Mouse (Mus musculus) MEL (cell line): Measurements from ENCODE around the gene Llcfc1. TPM values are rescaled to one million over a fixed set of nuclear protein-coding genes. Genes with fewer than 3 reads are reported as not detected.
A peak's percentile ranks its signal among the peaks of the same experiment; 100 is the strongest.

Experiments
- DNase-seq: peaks from one replicate; pipeline ENCODE4 v3.0.0; 2011; ENCODE audit warnings: low read depth, low spot score
- H3K27ac ChIP-seq: 2 replicates; pipeline ENCODE4 v1.5.1; 2012; ENCODE audit warnings: low read depth, mild to moderate bottlenecking, control low read depth, low read length, moderate library complexity; ENCODE audit not compliant: control insufficient read depth
- H3K27me3 ChIP-seq, 2 experiments: fragments of 150-350 bp in 1 of 2; sonication (generic) in 1 of 2; 2 replicates each; pipeline ENCODE4 v1.6.1; 2012; ENCODE audit warnings: low read length in 2 of 2, mild to moderate bottlenecking in 2 of 2, improper control_type of control experiment in 1 of 2, moderate library complexity in 1 of 2; ENCODE audit not compliant: insufficient read depth in 2 of 2, control insufficient read depth in 1 of 2
- H3K36me3 ChIP-seq, 2 experiments: 2 replicates each; pipeline ENCODE4 v1.6.1; 2012 to 2014; ENCODE audit warnings: low read length in 2 of 2, improper control_type of control experiment in 1 of 2, inconsistent platforms in 1 of 2, mild to moderate bottlenecking in 1 of 2; ENCODE audit not compliant: insufficient read depth in 2 of 2, control insufficient read depth in 1 of 2
- H3K4me1 ChIP-seq, 2 experiments: fragments of 150-350 bp in 1 of 2; sonication (generic) in 1 of 2; 2 replicates each; pipeline ENCODE4 v1.6.1; 2012; ENCODE audit warnings: low read length in 2 of 2, improper control_type of control experiment in 1 of 2, mild to moderate bottlenecking in 1 of 2; ENCODE audit not compliant: insufficient read depth in 2 of 2, control insufficient read depth in 1 of 2
- H3K4me3 ChIP-seq, 2 experiments: fragments of 150-350 bp in 1 of 2; sonication (generic) in 1 of 2; 2 replicates each; pipeline ENCODE4 v1.5.1; 2012; ENCODE audit warnings: low read depth in 2 of 2, low read length in 2 of 2, mild to moderate bottlenecking in 2 of 2, moderate library complexity in 2 of 2, control low read depth in 1 of 2, improper control_type of control experiment in 1 of 2; ENCODE audit not compliant: control insufficient read depth in 1 of 2, insufficient read depth in 1 of 2
- H3K79me2 ChIP-seq: 2 replicates; pipeline ENCODE4 v1.6.1; 2012; ENCODE audit warnings: mild to moderate bottlenecking, low read length, moderate library complexity; ENCODE audit not compliant: control insufficient read depth, poor library complexity, insufficient read depth
- H3K9ac ChIP-seq: 2 replicates; pipeline ENCODE4 v1.6.1; 2012; ENCODE audit warnings: low read depth, mild to moderate bottlenecking, control low read depth, low read length, moderate library complexity; ENCODE audit not compliant: control insufficient read depth, poor library complexity, severe bottlenecking
- H3K9me3 ChIP-seq: fragments of 150-350 bp; sonication (generic); replicated peaks from 2 replicates; pipeline ENCODE4 v1.6.1; 2012; ENCODE audit warnings: mild to moderate bottlenecking, low read length, improper control_type of control experiment, moderate library complexity; ENCODE audit not compliant: insufficient read depth
- BHLHE40 ChIP-seq: IDR thresholded peaks from 2 replicates; pipeline ENCODE4 v1.6.1; 2012; ENCODE audit warnings: low read depth, mild to moderate bottlenecking, inconsistent platforms, low read length, improper control_type of control experiment, borderline replicate concordance
- CHD1 ChIP-seq: IDR thresholded peaks from 2 replicates; pipeline ENCODE4 v1.6.1; 2012; ENCODE audit warnings: low read depth, mild to moderate bottlenecking, inconsistent platforms, low read length, improper control_type of control experiment
- CHD2 ChIP-seq: IDR thresholded peaks from 2 replicates; pipeline ENCODE4 v1.6.1; 2011; ENCODE audit warnings: low read length, improper control_type of control experiment
- CTCF ChIP-seq, 3 experiments: IDR thresholded peaks in 2 of 3; conservative IDR thresholded peaks in 1 of 3; 2 replicates each; pipeline ENCODE4 v1.5.1; 2011 to 2012; ENCODE audit warnings: low read length in 3 of 3, low read depth in 2 of 3, mild to moderate bottlenecking in 2 of 3, improper control_type of control experiment in 1 of 3, inconsistent platforms in 1 of 3, mixed read lengths in 1 of 3, moderate library complexity in 1 of 3; ENCODE audit not compliant: control insufficient read depth in 1 of 3, insufficient read depth in 1 of 3, poor library complexity in 1 of 3, severe bottlenecking in 1 of 3
- E2F4 ChIP-seq: IDR thresholded peaks from 2 replicates; pipeline ENCODE4 v1.6.1; 2011; ENCODE audit warnings: low read depth, low read length, improper control_type of control experiment, borderline replicate concordance
- ELF1 ChIP-seq: IDR thresholded peaks from 2 replicates; pipeline ENCODE4 v1.6.1; 2014; ENCODE audit warnings: low read depth, mild to moderate bottlenecking, inconsistent platforms, low read length, improper control_type of control experiment, moderate library complexity
- EP300 ChIP-seq, 2 experiments: IDR thresholded peaks; 2 replicates each; pipeline ENCODE4 v1.6.1; 2011; ENCODE audit warnings: improper control_type of control experiment in 2 of 2, low read length in 2 of 2, low read depth in 1 of 2, mild to moderate bottlenecking in 1 of 2
- ETS1 ChIP-seq: IDR thresholded peaks from 2 replicates; pipeline ENCODE4 v1.6.1; 2012; ENCODE audit warnings: low read depth, mild to moderate bottlenecking, inconsistent platforms, low read length, improper control_type of control experiment, moderate library complexity
- GABPA ChIP-seq: IDR thresholded peaks from 2 replicates; pipeline ENCODE4 v1.6.1; 2012; ENCODE audit warnings: low read depth, mild to moderate bottlenecking, inconsistent platforms, low read length, improper control_type of control experiment, moderate library complexity
- GATA1 ChIP-seq: IDR thresholded peaks from 2 replicates; pipeline ENCODE4 v1.6.1; 2011; ENCODE audit warnings: low read depth, low read length, improper control_type of control experiment
- HCFC1 ChIP-seq: IDR thresholded peaks from 2 replicates; pipeline ENCODE4 v1.6.1; 2012; ENCODE audit warnings: low read depth, mild to moderate bottlenecking, inconsistent platforms, low read length, improper control_type of control experiment, moderate library complexity
- JUND ChIP-seq: IDR thresholded peaks from 2 replicates; pipeline ENCODE4 v1.6.1; 2011; ENCODE audit warnings: low read depth, mild to moderate bottlenecking, improper control_type of control experiment, low read length
- KAT2A ChIP-seq: conservative IDR thresholded peaks from 2 replicates; pipeline ENCODE4 v1.6.1; 2012; ENCODE audit warnings: low read depth, low read length, improper control_type of control experiment, inconsistent platforms
- MAFK ChIP-seq: IDR thresholded peaks from 2 replicates; pipeline ENCODE4 v1.6.1; 2011; ENCODE audit warnings: low read depth, mild to moderate bottlenecking, low read length, improper control_type of control experiment, borderline replicate concordance
- MAX ChIP-seq: IDR thresholded peaks from 2 replicates; pipeline ENCODE4 v1.6.1; 2011; ENCODE audit warnings: low read length, improper control_type of control experiment
- MAZ ChIP-seq: IDR thresholded peaks from 2 replicates; pipeline ENCODE4 v1.6.1; 2012; ENCODE audit warnings: low read depth, mild to moderate bottlenecking, inconsistent platforms, low read length, improper control_type of control experiment
- MEF2A ChIP-seq: IDR thresholded peaks from 2 replicates; pipeline ENCODE4 v1.6.1; 2014; ENCODE audit warnings: low read depth, mild to moderate bottlenecking, inconsistent platforms, low read length, improper control_type of control experiment; ENCODE audit not compliant: poor library complexity, insufficient replicate concordance, severe bottlenecking; ENCODE audit errors: extremely low read depth
- MXI1 ChIP-seq: IDR thresholded peaks from 2 replicates; pipeline ENCODE4 v1.6.1; 2011; ENCODE audit warnings: mild to moderate bottlenecking, low read depth, low read length, improper control_type of control experiment
- MYB ChIP-seq: IDR thresholded peaks from 2 replicates; pipeline ENCODE4 v1.6.1; 2011; ENCODE audit warnings: mild to moderate bottlenecking, low read depth, low read length, improper control_type of control experiment
- MYC ChIP-seq: IDR thresholded peaks from 2 replicates; pipeline ENCODE4 v1.6.1; 2011; ENCODE audit warnings: low read depth, mild to moderate bottlenecking, low read length, improper control_type of control experiment, moderate library complexity
- NELFE ChIP-seq: IDR thresholded peaks from 2 replicates; pipeline ENCODE4 v1.6.1; 2011; ENCODE audit warnings: low read depth, low read length, improper control_type of control experiment
- NRF1 ChIP-seq: IDR thresholded peaks from 2 replicates; pipeline ENCODE4 v1.6.1; 2014; ENCODE audit warnings: low read depth, mild to moderate bottlenecking, inconsistent platforms, low read length, improper control_type of control experiment, moderate library complexity; ENCODE audit not compliant: poor library complexity, insufficient read depth, severe bottlenecking
- POLR2A ChIP-seq, 2 experiments: IDR thresholded peaks; 2 replicates each; pipeline ENCODE4 v1.6.1; 2011 to 2012; ENCODE audit warnings: low read length in 2 of 2, mild to moderate bottlenecking in 2 of 2, control low read depth in 1 of 2, improper control_type of control experiment in 1 of 2, low read depth in 1 of 2, moderate library complexity in 1 of 2; ENCODE audit not compliant: control insufficient read depth in 1 of 2, insufficient read depth in 1 of 2, poor library complexity in 1 of 2
- POLR2AphosphoS2 ChIP-seq: IDR thresholded peaks from 2 replicates; pipeline ENCODE4 v1.6.1; 2011; ENCODE audit warnings: low read length, improper control_type of control experiment
- POLR2AphosphoS5 ChIP-seq: IDR thresholded peaks from 2 replicates; pipeline ENCODE4 v1.6.1; 2012; ENCODE audit warnings: low read depth, borderline replicate concordance, mild to moderate bottlenecking, inconsistent platforms, low read length, moderate library complexity, mixed read lengths
- RAD21 ChIP-seq: IDR thresholded peaks from 2 replicates; pipeline ENCODE4 v1.6.1; 2011; ENCODE audit warnings: mild to moderate bottlenecking, low read depth, low read length, improper control_type of control experiment
- RCOR1 ChIP-seq: IDR thresholded peaks from 2 replicates; pipeline ENCODE4 v1.6.1; 2012; ENCODE audit warnings: low read depth, mild to moderate bottlenecking, inconsistent platforms, low read length, improper control_type of control experiment
- SIN3A ChIP-seq: IDR thresholded peaks from 2 replicates; pipeline ENCODE4 v1.6.1; 2012; ENCODE audit warnings: low read length, improper control_type of control experiment, inconsistent platforms
- SMC3 ChIP-seq: IDR thresholded peaks from 2 replicates; pipeline ENCODE4 v1.6.1; 2011; ENCODE audit warnings: low read depth, low read length, improper control_type of control experiment
- TAL1 ChIP-seq: IDR thresholded peaks from 2 replicates; pipeline ENCODE4 v1.6.1; 2012; ENCODE audit warnings: mild to moderate bottlenecking, inconsistent platforms, low read length, moderate library complexity, mixed read lengths
- TBP ChIP-seq: IDR thresholded peaks from 2 replicates; pipeline ENCODE4 v1.8.0; 2011; ENCODE audit warnings: low read depth, low read length, improper control_type of control experiment
- TCF12 ChIP-seq: IDR thresholded peaks from 2 replicates; pipeline ENCODE4 v1.6.1; 2014; ENCODE audit warnings: low read depth, mild to moderate bottlenecking, inconsistent platforms, low read length, improper control_type of control experiment, moderate library complexity
- USF1 ChIP-seq: IDR thresholded peaks from 2 replicates; pipeline ENCODE4 v1.6.1; 2014; ENCODE audit warnings: low read depth, mild to moderate bottlenecking, inconsistent platforms, low read length, improper control_type of control experiment, moderate library complexity
- USF2 ChIP-seq, 2 experiments: IDR thresholded peaks; 2 replicates each; pipeline ENCODE4 v1.6.1; 2011 to 2012; ENCODE audit warnings: improper control_type of control experiment in 2 of 2, low read length in 2 of 2, borderline replicate concordance in 1 of 2, inconsistent platforms in 1 of 2, low read depth in 1 of 2, mild to moderate bottlenecking in 1 of 2; ENCODE audit not compliant: insufficient read depth in 1 of 2
- ZC3H11A ChIP-seq: IDR thresholded peaks from 2 replicates; pipeline ENCODE4 v1.6.1; 2012; ENCODE audit warnings: low read depth, mild to moderate bottlenecking, inconsistent platforms, low read length, improper control_type of control experiment
- ZKSCAN1 ChIP-seq: IDR thresholded peaks from 2 replicates; pipeline ENCODE4 v1.6.1; 2012; ENCODE audit warnings: low read depth, mild to moderate bottlenecking, inconsistent platforms, low read length, improper control_type of control experiment, moderate library complexity
- ZMIZ1 ChIP-seq: IDR thresholded peaks from 2 replicates; pipeline ENCODE4 v1.6.1; 2012; ENCODE audit warnings: low read depth, mild to moderate bottlenecking, inconsistent platforms, low read length, improper control_type of control experiment, moderate library complexity
- ZNF384 ChIP-seq: IDR thresholded peaks from 2 replicates; pipeline ENCODE4 v1.6.1; 2012; ENCODE audit warnings: low read depth, mild to moderate bottlenecking, inconsistent platforms, low read length, improper control_type of control experiment
- polyA plus RNA-seq, 2 experiments: library from polyadenylated mRNA; stranded (reverse) in 1 of 2; unstranded in 1 of 2; fragments of >175 nt in 1 of 2; fragments of >200 nt in 1 of 2; gene quantifications; 2 replicates each; pipeline versions ENCODE4 v1.2.1 to v1.2.4; 2012; ENCODE audit warnings: low replicate concordance in 2 of 2, low read depth in 1 of 2; ENCODE audit not compliant: insufficient read length in 2 of 2, insufficient read depth in 1 of 2, missing spikeins in 1 of 2
- total RNA-seq: library from RNA; depleted of rRNA; stranded (reverse); fragments of 300-350 nt; gene quantifications from 2 replicates; pipeline ENCODE4 v1.2.3, GENCODE M21; 2012

The Llcfc1 gene
- total and polyA plus RNA-seq, 3 experiments: not detected

DNA sequence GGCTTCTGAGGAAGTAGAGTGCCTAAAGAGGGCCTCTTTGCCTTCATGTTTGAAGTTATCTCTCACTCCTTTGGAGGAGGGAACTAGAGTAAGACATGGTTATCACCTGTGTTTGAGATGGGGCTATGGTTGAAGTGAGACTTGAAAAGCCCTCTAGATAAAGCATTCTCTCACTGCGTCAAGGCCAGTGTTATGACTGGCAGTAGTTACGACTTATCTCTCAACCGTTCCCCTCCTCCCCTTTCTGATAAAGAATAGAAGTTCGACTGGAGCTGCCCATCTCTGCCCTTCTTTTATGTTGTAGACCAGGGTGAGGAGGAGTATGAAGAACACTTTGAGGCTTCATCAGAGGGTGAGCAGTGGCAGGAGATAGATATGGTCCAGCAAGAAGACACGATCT is 680 bp downstream of the Llcfc1 start:
- Histone ChIP-seq H3K9ac (no peak overlapping the region), H3K79me2 (no peaks in the 10 kb centered on the region), H3K4me3 (no peak overlapping the region), H3K9me3 (no peaks in the 10 kb centered on the region), H3K36me3 (peaks cover 18 to 24% of the 10 kb centered on the region in 2 experiments), H3K4me1 (peaks cover 19 to 20% of the 10 kb centered on the region in 2 experiments), H3K27me3 (no peaks in the 10 kb centered on the region), H3K27ac (peak overlapping the region; percentile 68)
- peak; percentile 67 for DNase-seq
- TF ChIP-seq ELF1 (0 out of 2 replicates have a peak, but pooled peaks have one; percentile 10), SMC3 (no peak), MAX (0 out of 2 replicates have a peak, but pooled peaks have one; percentile 38), POLR2AphosphoS2 (no peak), TCF12 (peak; percentile 68; the same call in 1 of the 2 replicates), KAT2A (no peak), MYB (no peak), MAZ (peak; percentile 70), NELFE (no peak), ZNF384 (no peak), RAD21 (no peak), RCOR1 (peak; percentile 50), HCFC1 (no peak; the same call in 1 of the 2 replicates), GABPA (no peak), EP300 (IDR thresholded peaks at IDR 0.05; ENCODE audit: low read depth in 1 of 2, low read length in 2 of 2) (peak; percentile 78 to 87), GATA1 (peak; percentile 90), ETS1 (peak; percentile 81), CTCF (IDR thresholded peaks at IDR 0.05 in 2 of 3, conservative IDR thresholded peaks at IDR 0.05 in 1 of 3; ENCODE audit: control insufficient read depth in 1 of 3, insufficient read depth in 1 of 3, low read depth in 2 of 3, low read length in 3 of 3, poor library complexity in 1 of 3, severe bottlenecking in 1 of 3) (no peak), SIN3A (peak; percentile 64), CHD1 (no peak), TAL1 (no peak), MYC (no peak), ZC3H11A (no peak), MXI1 (peak; percentile 47; the same call in 1 of the 2 replicates), ZKSCAN1 (no peak), USF2 (IDR thresholded peaks at IDR 0.05; ENCODE audit: borderline replicate concordance in 1 of 2, insufficient read depth in 1 of 2, low read depth in 1 of 2, low read length in 2 of 2) (no peak), BHLHE40 (peak; percentile 43; the same call in 1 of the 2 replicates), MEF2A (no peak), POLR2A (IDR thresholded peaks at IDR 0.05; ENCODE audit: control insufficient read depth in 1 of 2, insufficient read depth in 1 of 2, low read depth in 1 of 2, low read length in 2 of 2, poor library complexity in 1 of 2) (no peak), NRF1 (no peak), E2F4 (no peak), MAFK (no peak), ZMIZ1 (no peak), USF1 (no peak), TBP (no peak), JUND (no peak), POLR2AphosphoS5 (no peak), CHD2 (no peak; the same call in 1 of the 2 replicates)
